Mouse (Mus musculus) left cerebral cortex, postnatal 10 days (tissue): ENCODE measurements around the gene Slc22a3. TPM values are rescaled to one million over a fixed set of nuclear protein-coding genes. Genes with fewer than 3 reads are reported as not detected.

Source experiments
- DNase-seq, 2 experiments: peaks; one replicate each; pipeline ENCODE4 v3.0.0; 2021 to 2022; ENCODE audit warnings: low spot score in 2 of 2, mixed read lengths in 1 of 2; ENCODE audit errors: extremely low spot score in 1 of 2
- intact Hi-C: fragments of 180-260 bp; cut with DNase I; formaldehyde crosslinking; loops from one replicate; pipeline ENCODE4 v1.15.1; 2025
- total RNA-seq, 2 experiments: library from RNA; stranded (reverse); gene quantifications; 2 replicates each; pipeline ENCODE4 v1.2.3; 2021

The Slc22a3 gene
- total RNA-seq, 2 experiments from 2014 or later: 11.1 to 11.4 TPM

- DNase-seq: no peak
- intact Hi-C loops: loop anchor here (5.0 kb wide), 1 partner anchor 113 kb away; no protein-coding TSS in a partner anchor
Observed at GRCm38 (mm10) chr17:12419491-12420079, 87.9 kb downstream of the Slc22a3 start.

DNA sequence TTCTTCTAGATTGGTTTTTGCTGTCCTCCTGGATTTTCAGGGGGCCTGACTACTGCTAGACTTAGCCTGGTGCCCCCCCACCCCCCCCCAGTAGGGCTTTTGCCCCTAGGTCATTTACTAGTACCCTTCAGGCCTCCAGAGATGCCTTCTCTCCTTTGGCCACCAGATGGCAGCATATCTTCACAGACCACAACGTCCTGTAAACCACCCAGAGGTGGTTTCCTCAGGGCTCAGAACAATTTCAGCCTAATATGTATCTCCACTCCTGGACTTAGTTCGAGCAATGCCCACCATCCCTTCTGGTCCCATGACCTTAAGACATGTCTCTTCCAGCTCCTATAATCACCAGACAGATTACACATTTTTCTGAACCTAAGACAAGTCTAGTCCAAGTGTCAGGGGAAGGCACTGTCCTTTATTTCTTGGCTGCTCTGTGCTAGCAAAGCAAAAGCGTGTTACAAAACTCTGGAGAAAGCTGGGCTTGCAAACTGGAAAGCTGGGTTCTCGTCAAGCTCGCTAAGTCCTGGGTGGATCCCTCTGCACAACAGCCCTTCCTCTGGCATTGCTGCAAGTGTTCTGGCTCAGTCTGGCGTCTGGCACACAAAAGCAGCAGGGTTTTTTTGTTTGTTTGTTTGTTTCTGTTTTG, 91.1 kb downstream of the Slc22a3 start:
- intact Hi-C loops: loop anchor here (5.0 kb wide), 1 partner anchor 116 kb away; no protein-coding TSS in a partner anchor
- peak; percentile 76 for DNase-seq

- no peak for DNase-seq
- intact Hi-C loops: loop anchor here (2.0 to 5.0 kb wide), 2 partner anchors 117 to 245 kb away; no protein-coding TSS in a partner anchor
Observed at GRCm38 (mm10) chr17:12415741-12416140, 91.8 kb downstream of the Slc22a3 start.

GRCm38 (mm10) chr17:12415031-12415735, 92.3 kb downstream of the Slc22a3 start:
- no peak for DNase-seq
- intact Hi-C loops: loop anchor here (2.0 to 5.0 kb wide), 2 partner anchors 117 to 246 kb away; no protein-coding TSS in a partner anchor

GRCm38 (mm10) chr17:12412891-12413237, 94.6 kb downstream of the Slc22a3 start:
- intact Hi-C loops: no loop called here
- no peak for DNase-seq

DNA sequence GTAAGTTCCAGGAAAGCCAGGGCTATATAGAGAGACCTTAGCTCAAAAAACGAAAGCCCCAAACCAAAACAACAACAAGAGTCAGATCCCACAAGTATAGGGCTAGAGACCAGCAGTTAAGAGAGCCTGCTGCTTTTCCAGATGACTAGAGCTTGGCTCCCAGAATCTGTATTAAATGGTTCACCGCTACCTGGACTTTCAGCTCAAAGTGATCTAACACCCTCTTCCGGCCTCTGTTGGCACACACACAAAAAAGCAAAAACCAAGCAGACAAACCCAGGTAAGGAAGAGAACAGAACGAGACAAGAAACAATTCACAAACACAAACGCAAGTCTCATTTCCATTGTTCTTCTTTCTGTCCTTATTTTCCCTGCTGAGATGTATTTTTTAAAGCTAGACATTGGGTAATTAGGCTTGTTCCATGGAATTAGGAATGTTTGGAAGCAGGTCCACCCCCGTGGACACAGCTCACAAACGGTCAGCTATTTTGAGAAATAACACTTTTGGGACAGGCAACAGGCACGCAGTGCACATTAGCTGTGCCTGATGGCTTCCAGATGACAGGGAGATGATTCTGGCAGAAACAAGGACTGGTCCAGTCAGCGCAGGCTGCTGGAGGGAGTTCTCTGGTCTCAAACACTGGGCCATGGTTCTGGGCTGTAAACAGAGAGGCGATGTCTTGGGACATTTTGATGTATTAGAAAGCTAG, 95.2 kb downstream of the Slc22a3 start:
- no peak for DNase-seq
- intact Hi-C loops: no loop called here

- DNase-seq: no peak
- intact Hi-C loops: no loop called here
Observed at GRCm38 (mm10) chr17:12409346-12409944, 98.1 kb downstream of the Slc22a3 start.

GRCm38 (mm10) chr17:12403420-12403819, 104.1 kb downstream of the Slc22a3 start:
- intact Hi-C loops: no loop called here
- no peak for DNase-seq

DNA sequence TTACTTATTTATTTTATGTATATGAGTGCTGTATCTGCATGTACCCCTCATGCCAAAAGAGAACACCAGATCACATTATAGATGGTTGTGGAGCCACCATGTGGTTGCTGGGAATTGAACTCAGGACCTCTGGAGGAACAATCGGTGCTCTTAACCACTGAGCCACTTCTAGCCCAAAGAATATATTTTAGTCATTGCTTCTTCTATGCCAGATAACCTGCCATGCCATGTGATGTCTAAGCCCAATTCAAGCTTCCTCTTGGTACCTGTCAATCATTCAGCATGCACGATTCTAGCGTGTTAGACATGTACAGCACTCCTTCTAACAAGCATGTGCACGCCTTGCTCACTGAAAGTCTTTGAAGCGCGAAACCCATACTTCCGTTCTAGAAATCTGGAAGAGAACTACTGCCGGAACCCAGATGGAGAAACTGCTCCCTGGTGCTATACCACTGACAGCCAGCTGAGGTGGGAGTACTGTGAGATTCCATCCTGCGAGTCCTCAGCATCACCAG, 111.3 kb downstream of the Slc22a3 start:
- intact Hi-C loops: no loop called here

GRCm38 (mm10) chr17:12388239-12388638, 119.3 kb downstream of the Slc22a3 start:
- DNase-seq: no peak
- intact Hi-C loops: no loop called here

More for the DNA sequence above, 111.3 kb downstream of the Slc22a3 start:
- DNase-seq: no peak

DNA sequence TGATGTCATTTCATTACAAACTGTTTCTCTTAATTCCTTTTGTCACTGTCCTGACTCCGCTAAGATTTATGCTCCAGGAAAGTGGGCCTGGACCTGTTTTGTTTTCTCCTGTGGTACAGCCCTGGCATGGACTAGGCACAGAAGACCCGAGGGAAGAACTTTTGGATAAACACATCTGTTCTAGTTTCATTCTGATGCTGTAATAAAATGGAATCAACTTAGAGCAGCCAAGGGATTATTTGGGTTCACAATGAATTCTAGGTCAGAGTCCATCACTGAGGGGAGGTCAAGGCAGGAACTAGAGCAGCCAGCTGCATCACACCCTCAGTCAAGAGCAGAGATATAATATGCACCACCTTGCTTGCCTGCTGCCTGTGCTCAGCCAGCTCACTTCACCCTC, 119.7 kb downstream of the Slc22a3 start:
- DNase-seq: no peak
- intact Hi-C loops: no loop called here

DNA sequence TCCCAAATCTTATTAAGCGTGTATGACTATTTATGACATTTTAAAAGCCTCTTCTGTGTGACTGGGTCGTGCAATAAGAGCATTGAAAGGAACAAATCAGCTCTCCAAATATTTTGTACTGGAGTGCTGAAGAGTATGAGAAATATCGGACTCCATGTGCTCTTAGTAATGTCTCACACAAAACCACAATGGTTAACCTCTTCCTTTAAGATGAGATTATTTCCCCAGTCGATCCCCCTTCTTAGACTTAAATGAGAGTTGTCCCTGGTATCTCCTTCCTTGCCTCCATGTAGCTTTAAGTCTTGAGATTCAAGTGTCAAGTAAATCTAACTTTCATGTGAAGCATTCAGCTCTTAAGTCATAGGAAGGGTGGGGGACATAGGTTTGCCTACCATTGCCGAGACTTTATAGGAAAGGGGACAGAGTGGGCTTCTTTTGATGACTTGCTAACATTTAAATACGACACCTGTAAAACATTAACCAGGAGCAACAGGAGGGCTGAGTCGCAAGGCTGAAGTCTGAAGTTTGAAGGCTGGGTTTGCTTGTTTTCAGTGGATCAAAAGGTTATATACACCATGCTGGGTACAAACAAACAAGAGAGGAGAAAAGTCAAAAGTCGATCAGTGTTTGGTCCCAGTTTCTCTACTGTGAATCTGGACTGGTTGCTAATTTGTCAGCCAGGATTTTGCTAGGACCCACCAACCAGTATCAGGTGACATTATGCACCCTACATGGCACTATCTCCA, 122.3 kb downstream of the Slc22a3 start:
- intact Hi-C loops: no loop called here
- no peak for DNase-seq

DNA sequence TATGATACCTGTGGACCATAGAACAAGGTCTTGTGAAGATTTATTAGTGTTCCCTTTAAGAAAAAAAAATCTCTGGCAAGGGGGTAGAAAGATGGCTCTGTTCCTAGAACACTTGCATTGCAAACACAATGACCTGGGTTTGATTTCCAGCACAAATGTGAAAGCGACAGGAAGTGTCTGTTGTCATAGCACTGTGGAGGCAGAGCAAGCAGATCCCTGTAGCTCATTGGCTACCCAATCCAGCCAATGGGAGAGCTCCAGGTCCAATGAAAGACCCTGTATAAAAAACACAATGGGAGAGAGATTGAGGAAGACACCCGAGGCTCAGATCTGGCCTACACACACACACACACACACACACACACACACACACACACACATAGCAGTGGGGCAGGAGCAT, 125.0 kb downstream of the Slc22a3 start:
- no peak for DNase-seq
- intact Hi-C loops: no loop called here

GRCm38 (mm10) chr17:12381579-12381978, 125.9 kb downstream of the Slc22a3 start:
- no peak for DNase-seq
- intact Hi-C loops: no loop called here

DNA sequence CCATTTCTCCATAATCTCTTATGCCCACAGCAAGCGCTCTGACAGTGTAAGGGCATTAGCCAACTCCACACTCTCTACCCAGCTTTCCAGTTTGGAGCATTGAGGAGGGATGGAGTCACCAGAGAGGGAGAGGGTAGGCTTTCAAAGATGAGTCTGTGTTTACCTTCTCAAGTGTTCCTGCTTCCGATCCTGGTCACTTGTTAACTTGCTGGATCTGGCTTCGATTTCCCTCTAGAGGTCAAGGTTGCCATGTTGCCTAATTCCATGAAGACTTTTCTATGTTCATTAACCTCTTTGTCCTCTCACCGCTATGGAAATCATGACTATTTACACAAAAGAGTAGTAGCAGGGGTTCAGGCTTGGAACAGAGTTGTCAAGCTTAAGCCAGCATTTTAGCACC, 127.2 kb downstream of the Slc22a3 start:
- intact Hi-C loops: no loop called here
- DNase-seq: no peak

DNA sequence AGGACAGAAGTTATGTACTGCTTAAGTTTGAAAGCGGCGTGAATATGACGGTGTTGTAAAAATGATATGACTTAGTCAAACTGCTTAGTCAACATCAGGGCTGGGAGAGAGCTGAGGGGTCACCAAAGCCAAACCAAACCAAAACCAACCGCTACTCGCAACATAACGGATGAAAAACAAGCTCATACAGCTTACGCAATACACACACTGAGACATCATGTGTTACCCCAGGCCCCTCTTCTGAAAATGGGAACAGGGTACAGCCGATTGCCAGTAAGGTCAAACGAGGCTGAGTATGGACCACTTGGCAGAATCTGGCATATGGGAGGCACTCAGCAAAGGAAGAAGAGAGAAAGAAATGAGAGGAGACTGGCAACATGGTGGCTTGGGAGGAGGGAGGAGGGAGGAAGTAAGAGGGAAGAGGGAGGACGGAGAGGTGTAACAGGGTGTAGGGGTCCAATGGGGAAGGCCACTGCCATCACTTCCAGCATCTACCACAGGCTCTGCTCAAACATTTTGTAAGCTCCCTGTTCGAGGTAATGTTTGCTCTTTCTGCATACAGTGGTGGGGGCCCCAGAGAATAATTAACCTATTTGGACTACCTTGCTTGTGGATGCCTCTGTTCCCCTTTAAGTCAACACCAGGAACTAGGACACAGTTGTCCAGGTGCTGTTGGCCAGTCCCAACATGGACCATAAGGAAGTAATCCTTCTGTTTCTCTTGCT, 129.4 kb downstream of the Slc22a3 start, which contains the start of gene Plg:
TSS of gene Plg (plus strand) at position 628 of the 725 bp plus-strand sequence.
- intact Hi-C loops: no loop called here
- no peak for DNase-seq

GRCm38 (mm10) chr17:12373601-12374144, 133.8 kb downstream of the Slc22a3 start:
- DNase-seq: no peak
- intact Hi-C loops: loop anchor here (5.0 kb wide), 3 partner anchors 56 to 336 kb away; partner anchors contain the start of gene Map3k4
